Mouse (Mus musculus): ENCODE data around the gene Zfp462. TPM values are rescaled to one million over a fixed set of nuclear protein-coding genes. Genes with fewer than 3 reads are reported as not detected.
"Not testable (repeated sequence)": the region's sequence is repeated elsewhere in the genome, so short reads cannot be mapped to it uniquely, and the experiment has no call there.

Zfp462 gene
- total RNA-seq, 2 experiments from 2014 or later, result 0.12 to 0.25 TPM

GRCm38 (mm10) chr4:54993001-54993400 lies 48.2 kb downstream of the Zfp462 start:
- ATAC-seq (replicated peaks; ENCODE audit: poor library complexity), result not testable (repeated sequence)

GRCm38 (mm10) chr4:54995258-54995657 lies 50.4 kb downstream of the Zfp462 start:
- ATAC-seq (replicated peaks; ENCODE audit: poor library complexity), result no peak

GRCm38 (mm10) chr4:54996064-54996463 lies 51.2 kb downstream of the Zfp462 start:
- ATAC-seq (replicated peaks; ENCODE audit: poor library complexity), result no peak

- no peak for ATAC-seq (replicated peaks; ENCODE audit: poor library complexity)
Measured at GRCm38 (mm10) chr4:54998146-54998841, 53.4 kb downstream of the Zfp462 start.

- ATAC-seq (replicated peaks; ENCODE audit: poor library complexity), result no peak
Measured at GRCm38 (mm10) chr4:54999556-54999955, 54.7 kb downstream of the Zfp462 start.

- ATAC-seq (replicated peaks; ENCODE audit: poor library complexity), result no peak
Measured at GRCm38 (mm10) chr4:55001386-55001785, 56.5 kb downstream of the Zfp462 start.

- ATAC-seq (replicated peaks; ENCODE audit: poor library complexity), result no peak
Measured at GRCm38 (mm10) chr4:55003128-55003527, 58.3 kb downstream of the Zfp462 start.

- ATAC-seq (replicated peaks; ENCODE audit: poor library complexity), result no peak
Measured at GRCm38 (mm10) chr4:55005066-55005465, 60.2 kb downstream of the Zfp462 start.

- ATAC-seq (replicated peaks; ENCODE audit: poor library complexity), result peak; percentile 88
Measured at GRCm38 (mm10) chr4:55005521-55005969, 60.7 kb downstream of the Zfp462 start.

- no peak for ATAC-seq (replicated peaks; ENCODE audit: poor library complexity)
Measured at GRCm38 (mm10) chr4:55006024-55006423, 61.2 kb downstream of the Zfp462 start.

GRCm38 (mm10) chr4:55008616-55009015 lies 63.8 kb downstream of the Zfp462 start:
- ATAC-seq (replicated peaks; ENCODE audit: poor library complexity), result no peak

- ATAC-seq (replicated peaks; ENCODE audit: poor library complexity), result no peak
Measured at GRCm38 (mm10) chr4:55011391-55011790, 66.5 kb downstream of the Zfp462 start.

GRCm38 (mm10) chr4:55013563-55014248 lies 68.9 kb downstream of the Zfp462 start:
- no peak for ATAC-seq (replicated peaks; ENCODE audit: poor library complexity)

- ATAC-seq (replicated peaks; ENCODE audit: poor library complexity), result no peak
Measured at GRCm38 (mm10) chr4:55014731-55015463, 70.0 kb downstream of the Zfp462 start.

- ATAC-seq (replicated peaks; ENCODE audit: poor library complexity), result no peak
Measured at GRCm38 (mm10) chr4:55015517-55015916, 70.7 kb downstream of the Zfp462 start.

GRCm38 (mm10) chr4:55026109-55026646 lies 81.3 kb downstream of the Zfp462 start:
- ATAC-seq (replicated peaks; ENCODE audit: poor library complexity), result no peak

GRCm38 (mm10) chr4:55030401-55030800 lies 85.6 kb downstream of the Zfp462 start:
- ATAC-seq (replicated peaks; ENCODE audit: poor library complexity), result no peak

GRCm38 (mm10) chr4:55032317-55032930 lies 87.6 kb downstream of the Zfp462 start:
- no peak for ATAC-seq (replicated peaks; ENCODE audit: poor library complexity)

GRCm38 (mm10) chr4:55033452-55033851 lies 88.6 kb downstream of the Zfp462 start:
- no peak for ATAC-seq (replicated peaks; ENCODE audit: poor library complexity)

- no peak for ATAC-seq (replicated peaks; ENCODE audit: poor library complexity)
Measured at GRCm38 (mm10) chr4:55038139-55038538, 93.3 kb downstream of the Zfp462 start.

All from megakaryocyte progenitor cell, adult 5-6 weeks (primary cell).